ENCODE assay signal across 27 mouse cellular contexts in genomic region chr1:82930558-82930957, GRCm38 (mm10). TPM values are rescaled to one million over a fixed set of nuclear protein-coding genes. Genes with fewer than 3 reads are reported as not detected.
"Had no signal": no experiment of that assay in that cellular context is flagged by ENCODE, and none has a peak within 500 bp of the region (broad histone marks: within the 10 kb centered on the region; RNA-seq: fewer than 3 reads in every experiment).

No protein-coding gene starts in this region.

RNA-seq across cellular contexts. Expression of gene Gm6217, which starts 0.6 kb away (rescaled TPM):
- polyA plus RNA-seq: heart, embryonic 10.5 days; heart, embryonic 11.5 days; heart, embryonic 12.5 days; heart, embryonic 13.5 days; heart, embryonic 14.5 days; heart, embryonic 15.5 days; heart, embryonic 16.5 days; heart, postnatal 0 days; hindbrain, embryonic 10.5 days; hindbrain, embryonic 11.5 days; hindbrain, embryonic 12.5 days; hindbrain, embryonic 13.5 days; hindbrain, embryonic 14.5 days; hindbrain, embryonic 15.5 days; hindbrain, embryonic 16.5 days; hindbrain, postnatal 0 days; inflammation-experienced regulatory T-cells, adult 6 months; intestine, embryonic 14.5 days; intestine, embryonic 15.5 days; intestine, embryonic 16.5 days; intestine, postnatal 0 days; kidney, adult 2 months; kidney, embryonic 14.5 days; kidney, embryonic 15.5 days; kidney, embryonic 16.5 days; kidney, postnatal 0 days; large intestine, adult 2 months had no signal

RNA-seq across cellular contexts. Expression of gene A030014E15Rik, which starts 5.8 kb away (rescaled TPM):
- polyA plus RNA-seq: heart, embryonic 10.5 days; heart, embryonic 11.5 days; heart, embryonic 12.5 days; heart, embryonic 13.5 days; heart, embryonic 14.5 days; heart, embryonic 15.5 days; heart, embryonic 16.5 days; heart, postnatal 0 days; hindbrain, embryonic 10.5 days; hindbrain, embryonic 11.5 days; hindbrain, embryonic 12.5 days; hindbrain, embryonic 13.5 days; hindbrain, embryonic 14.5 days; hindbrain, embryonic 15.5 days; hindbrain, embryonic 16.5 days; hindbrain, postnatal 0 days; inflammation-experienced regulatory T-cells, adult 6 months; intestine, embryonic 14.5 days; intestine, embryonic 15.5 days; intestine, embryonic 16.5 days; intestine, postnatal 0 days; kidney, adult 2 months; kidney, embryonic 14.5 days; kidney, embryonic 15.5 days; kidney, embryonic 16.5 days; kidney, postnatal 0 days; large intestine, adult 2 months had no signal

RNA-seq across cellular contexts. Expression of gene A030003K21Rik, which starts 12.6 kb away (rescaled TPM):
- polyA plus RNA-seq: heart, embryonic 10.5 days; heart, embryonic 11.5 days; heart, embryonic 12.5 days; heart, embryonic 13.5 days; heart, embryonic 14.5 days; heart, embryonic 15.5 days; heart, embryonic 16.5 days; heart, postnatal 0 days; hindbrain, embryonic 10.5 days; hindbrain, embryonic 11.5 days; hindbrain, embryonic 12.5 days; hindbrain, embryonic 13.5 days; hindbrain, embryonic 14.5 days; hindbrain, embryonic 15.5 days; hindbrain, embryonic 16.5 days; hindbrain, postnatal 0 days; inflammation-experienced regulatory T-cells, adult 6 months; intestine, embryonic 14.5 days; intestine, embryonic 15.5 days; intestine, embryonic 16.5 days; intestine, postnatal 0 days; kidney, adult 2 months; kidney, embryonic 14.5 days; kidney, embryonic 15.5 days; kidney, embryonic 16.5 days; kidney, postnatal 0 days; large intestine, adult 2 months had no signal

RNA-seq across cellular contexts. Expression of gene A030005L19Rik, which starts 17.4 kb away (rescaled TPM):
- polyA plus RNA-seq: heart, embryonic 10.5 days; heart, embryonic 14.5 days; heart, embryonic 16.5 days; heart, postnatal 0 days; hindbrain, embryonic 10.5 days; hindbrain, embryonic 11.5 days; hindbrain, embryonic 14.5 days; hindbrain, embryonic 16.5 days; hindbrain, postnatal 0 days; intestine, embryonic 14.5 days; intestine, embryonic 16.5 days; intestine, postnatal 0 days; kidney, embryonic 14.5 days; kidney, embryonic 16.5 days; kidney, postnatal 0 days had no signal

RNA-seq across cellular contexts. Expression of gene Gm7544, which starts 25.3 kb away (rescaled TPM):
- polyA plus RNA-seq: heart, embryonic 10.5 days; heart, embryonic 11.5 days; heart, embryonic 12.5 days; heart, embryonic 13.5 days; heart, embryonic 14.5 days; heart, embryonic 15.5 days; heart, embryonic 16.5 days; heart, postnatal 0 days; hindbrain, embryonic 10.5 days; hindbrain, embryonic 11.5 days; hindbrain, embryonic 12.5 days; hindbrain, embryonic 13.5 days; hindbrain, embryonic 14.5 days; hindbrain, embryonic 15.5 days; hindbrain, embryonic 16.5 days; hindbrain, postnatal 0 days; inflammation-experienced regulatory T-cells, adult 6 months; intestine, embryonic 14.5 days; intestine, embryonic 15.5 days; intestine, embryonic 16.5 days; intestine, postnatal 0 days; kidney, adult 2 months; kidney, embryonic 14.5 days; kidney, embryonic 15.5 days; kidney, embryonic 16.5 days; kidney, postnatal 0 days; large intestine, adult 2 months had no signal
